Mouse (Mus musculus): ENCODE data around the gene Clpb.
A peak's percentile ranks its signal among the peaks of the same experiment; 100 is the strongest.
"Not testable (repeated sequence)": the region's sequence is repeated elsewhere in the genome, so short reads cannot be mapped to it uniquely, and the experiment has no call there.

Clpb gene

GRCm38 (mm10) chr7:101663514-101664159 is at the start of gene Clpb:
TSS of gene Clpb (plus strand) at chr7:101663633.
- peak; percentile 90 to 92 for DNase-seq (ENCODE audit: low spot score in 2 of 2)

GRCm38 (mm10) chr7:101615406-101615805 is 48.0 kb upstream of the Clpb start:
- no peak for DNase-seq (ENCODE audit: low spot score in 2 of 2)

GRCm38 (mm10) chr7:101616136-101616835 is 47.1 kb upstream of the Clpb start:
- DNase-seq (ENCODE audit: low spot score in 2 of 2) = no peak

- peak in 1 of 2 experiments; percentile 50 for DNase-seq (ENCODE audit: low spot score in 2 of 2)
Measured at GRCm38 (mm10) chr7:101617438-101618165, 45.8 kb upstream of the Clpb start.

GRCm38 (mm10) chr7:101618273-101618672 is 45.2 kb upstream of the Clpb start:
- no peak for DNase-seq (ENCODE audit: low spot score in 2 of 2)

GRCm38 (mm10) chr7:101620373-101620772 is 43.1 kb upstream of the Clpb start:
- peak in 1 of 2 experiments; percentile 53 for DNase-seq (ENCODE audit: low spot score in 2 of 2)

GRCm38 (mm10) chr7:101621861-101622260 is 41.6 kb upstream of the Clpb start:
- not testable (repeated sequence) for DNase-seq (ENCODE audit: low spot score in 2 of 2)

- no peak for DNase-seq (ENCODE audit: low spot score in 2 of 2)
Measured at GRCm38 (mm10) chr7:101624283-101624682, 39.1 kb upstream of the Clpb start.

- DNase-seq (ENCODE audit: low spot score in 2 of 2) = not testable (repeated sequence)
Measured at GRCm38 (mm10) chr7:101627166-101627565, 36.3 kb upstream of the Clpb start.

GRCm38 (mm10) chr7:101628481-101628880 is 35.0 kb upstream of the Clpb start:
- no peak for DNase-seq (ENCODE audit: low spot score in 2 of 2)

- DNase-seq (ENCODE audit: low spot score in 2 of 2) = no peak
Measured at GRCm38 (mm10) chr7:101633629-101634177, 29.7 kb upstream of the Clpb start.

- DNase-seq (ENCODE audit: low spot score in 2 of 2) = no peak
Measured at GRCm38 (mm10) chr7:101634513-101634912, 28.9 kb upstream of the Clpb start.

- no peak for DNase-seq (ENCODE audit: low spot score in 2 of 2)
Measured at GRCm38 (mm10) chr7:101636056-101636455, 27.4 kb upstream of the Clpb start.

GRCm38 (mm10) chr7:101643879-101644278 is 19.6 kb upstream of the Clpb start:
- no peak for DNase-seq (ENCODE audit: low spot score in 2 of 2)

GRCm38 (mm10) chr7:101649729-101650128 is 13.7 kb upstream of the Clpb start:
- no peak for DNase-seq (ENCODE audit: low spot score in 2 of 2)

GRCm38 (mm10) chr7:101650565-101650964 is 12.9 kb upstream of the Clpb start:
- no peak for DNase-seq (ENCODE audit: low spot score in 2 of 2)

GRCm38 (mm10) chr7:101653681-101654209 is 9.7 kb upstream of the Clpb start:
- DNase-seq (ENCODE audit: low spot score in 2 of 2) = peak; percentile 33 to 42

GRCm38 (mm10) chr7:101654936-101655335 is 8.5 kb upstream of the Clpb start:
- DNase-seq (ENCODE audit: low spot score in 2 of 2) = no peak

- DNase-seq (ENCODE audit: low spot score in 2 of 2) = no peak
Measured at GRCm38 (mm10) chr7:101662006-101662405, 1.4 kb upstream of the Clpb start.

- peak in 1 of 2 experiments; percentile 52 for DNase-seq (ENCODE audit: low spot score in 2 of 2)
Measured at GRCm38 (mm10) chr7:101666581-101666980, 3.1 kb downstream of the Clpb start.

- DNase-seq (ENCODE audit: low spot score in 2 of 2) = no peak
Measured at GRCm38 (mm10) chr7:101671601-101672280, 8.3 kb downstream of the Clpb start.

Measured in frontal cortex, postnatal 10 days (tissue).